Mouse (Mus musculus): ENCODE results near the gene Rpgrip1l. TPM values are rescaled to one million over a fixed set of nuclear protein-coding genes. Genes with fewer than 3 reads are reported as not detected.

Rpgrip1l gene
- polyA plus RNA-seq, 1 experiment = 0.03 TPM

- Histone ChIP-seq H3K4me1 (ENCODE audit: control insufficient read depth) (no peaks in the 10 kb centered on the region), H3K9me3 (ENCODE audit: control insufficient read depth, low read length) (no peaks in the 10 kb centered on the region), H3K36me3 (ENCODE audit: control insufficient read depth) (no peaks in the 10 kb centered on the region), H3K4me3 (replicated peaks) (no peak overlapping the region), H3K27me3 (ENCODE audit: control insufficient read depth) (no peaks in the 10 kb centered on the region)
- TF ChIP-seq TAL1 (IDR thresholded peaks at IDR 0.05; ENCODE audit: low read length) (no peak), GATA1 (IDR thresholded peaks at IDR 0.05; ENCODE audit: low read length) (no peak)
These were observed 49.1 kb downstream of the Rpgrip1l start for GRCm38 (mm10) chr8:91263939-91264338.

- Histone ChIP-seq H3K4me1 (ENCODE audit: control insufficient read depth) (no peaks in the 10 kb centered on the region), H3K36me3 (ENCODE audit: control insufficient read depth) (no peaks in the 10 kb centered on the region)
These were observed 51.5 kb downstream of the Rpgrip1l start for GRCm38 (mm10) chr8:91261598-91261997.

GRCm38 (mm10) chr8:91250966-91251365, 62.1 kb downstream of the Rpgrip1l start:
- TF ChIP-seq TAL1 (IDR thresholded peaks at IDR 0.05; ENCODE audit: low read length) (no peak), GATA1 (IDR thresholded peaks at IDR 0.05; ENCODE audit: low read length) (no peak)
- no peak overlapping the region for H3K4me3 ChIP-seq (replicated peaks)

More at GRCm38 (mm10) chr8:91261598-91261997, 51.5 kb downstream of the Rpgrip1l start:
- no peaks in the 10 kb centered on the region for H3K27me3 ChIP-seq (ENCODE audit: control insufficient read depth)
- no peak overlapping the region for H3K4me3 ChIP-seq (replicated peaks)
- TF ChIP-seq TAL1 (IDR thresholded peaks at IDR 0.05; ENCODE audit: low read length) (no peak), GATA1 (IDR thresholded peaks at IDR 0.05; ENCODE audit: low read length) (no peak)
- no peaks in the 10 kb centered on the region for H3K9me3 ChIP-seq (ENCODE audit: control insufficient read depth, low read length)

GRCm38 (mm10) chr8:91249758-91250466, 63.1 kb downstream of the Rpgrip1l start:
- no peaks in the 10 kb centered on the region for H3K9me3 ChIP-seq (ENCODE audit: control insufficient read depth, low read length)
- no peaks in the 10 kb centered on the region for H3K4me1 ChIP-seq (ENCODE audit: control insufficient read depth)
- TF ChIP-seq TAL1 (IDR thresholded peaks at IDR 0.05; ENCODE audit: low read length) (no peak), GATA1 (IDR thresholded peaks at IDR 0.05; ENCODE audit: low read length) (no peak)
- no peak overlapping the region for H3K4me3 ChIP-seq (replicated peaks)
- no peaks in the 10 kb centered on the region for H3K27me3 ChIP-seq (ENCODE audit: control insufficient read depth)
- H3K36me3 ChIP-seq (ENCODE audit: control insufficient read depth) = no peaks in the 10 kb centered on the region

More at GRCm38 (mm10) chr8:91250966-91251365, 62.1 kb downstream of the Rpgrip1l start:
- Histone ChIP-seq H3K36me3 (ENCODE audit: control insufficient read depth) (no peaks in the 10 kb centered on the region), H3K9me3 (ENCODE audit: control insufficient read depth, low read length) (no peaks in the 10 kb centered on the region), H3K4me1 (ENCODE audit: control insufficient read depth) (no peaks in the 10 kb centered on the region), H3K27me3 (ENCODE audit: control insufficient read depth) (no peaks in the 10 kb centered on the region)

- H3K4me3 ChIP-seq (replicated peaks) = no peak overlapping the region
These were observed 67.1 kb downstream of the Rpgrip1l start for GRCm38 (mm10) chr8:91245821-91246454.

GRCm38 (mm10) chr8:91242721-91243120, 70.3 kb downstream of the Rpgrip1l start:
- Histone ChIP-seq H3K36me3 (ENCODE audit: control insufficient read depth) (no peaks in the 10 kb centered on the region), H3K4me1 (ENCODE audit: control insufficient read depth) (no peaks in the 10 kb centered on the region), H3K27me3 (ENCODE audit: control insufficient read depth) (no peaks in the 10 kb centered on the region), H3K9me3 (ENCODE audit: control insufficient read depth, low read length) (no peaks in the 10 kb centered on the region), H3K4me3 (replicated peaks) (no peak overlapping the region)
- TF ChIP-seq TAL1 (IDR thresholded peaks at IDR 0.05; ENCODE audit: low read length) (no peak), GATA1 (IDR thresholded peaks at IDR 0.05; ENCODE audit: low read length) (no peak)

More at GRCm38 (mm10) chr8:91245821-91246454, 67.1 kb downstream of the Rpgrip1l start:
- TF ChIP-seq TAL1 (IDR thresholded peaks at IDR 0.05; ENCODE audit: low read length) (no peak), GATA1 (IDR thresholded peaks at IDR 0.05; ENCODE audit: low read length) (no peak)
- Histone ChIP-seq H3K27me3 (ENCODE audit: control insufficient read depth) (no peaks in the 10 kb centered on the region), H3K4me1 (ENCODE audit: control insufficient read depth) (no peaks in the 10 kb centered on the region), H3K9me3 (ENCODE audit: control insufficient read depth, low read length) (no peaks in the 10 kb centered on the region), H3K36me3 (ENCODE audit: control insufficient read depth) (no peaks in the 10 kb centered on the region)

GRCm38 (mm10) chr8:91241873-91242519, 71.1 kb downstream of the Rpgrip1l start:
- no peak for TF ChIP-seq GATA1 (IDR thresholded peaks at IDR 0.05; ENCODE audit: low read length)
- no peak for TF ChIP-seq TAL1 (IDR thresholded peaks at IDR 0.05; ENCODE audit: low read length)
- no peaks in the 10 kb centered on the region for H3K27me3 ChIP-seq (ENCODE audit: control insufficient read depth)

GRCm38 (mm10) chr8:91241371-91241770, 71.7 kb downstream of the Rpgrip1l start:
- H3K9me3 ChIP-seq (ENCODE audit: control insufficient read depth, low read length) = no peaks in the 10 kb centered on the region
- no peak for TF ChIP-seq TAL1 (IDR thresholded peaks at IDR 0.05; ENCODE audit: low read length)
- no peak for TF ChIP-seq GATA1 (IDR thresholded peaks at IDR 0.05; ENCODE audit: low read length)
- no peaks in the 10 kb centered on the region for H3K36me3 ChIP-seq (ENCODE audit: control insufficient read depth)
- no peaks in the 10 kb centered on the region for H3K4me1 ChIP-seq (ENCODE audit: control insufficient read depth)
- no peak overlapping the region for H3K4me3 ChIP-seq (replicated peaks)
- no peaks in the 10 kb centered on the region for H3K27me3 ChIP-seq (ENCODE audit: control insufficient read depth)

More at GRCm38 (mm10) chr8:91241873-91242519, 71.1 kb downstream of the Rpgrip1l start:
- Histone ChIP-seq H3K9me3 (ENCODE audit: control insufficient read depth, low read length) (no peaks in the 10 kb centered on the region), H3K4me1 (ENCODE audit: control insufficient read depth) (no peaks in the 10 kb centered on the region), H3K4me3 (replicated peaks) (no peak overlapping the region), H3K36me3 (ENCODE audit: control insufficient read depth) (no peaks in the 10 kb centered on the region)

- TF ChIP-seq GATA1 (IDR thresholded peaks at IDR 0.05; ENCODE audit: low read length) (no peak), TAL1 (IDR thresholded peaks at IDR 0.05; ENCODE audit: low read length) (no peak)
- Histone ChIP-seq H3K27me3 (ENCODE audit: control insufficient read depth) (no peaks in the 10 kb centered on the region), H3K4me3 (replicated peaks) (no peak overlapping the region)
These were observed 75.9 kb downstream of the Rpgrip1l start for GRCm38 (mm10) chr8:91237191-91237590.

More at GRCm38 (mm10) chr8:91237191-91237590, 75.9 kb downstream of the Rpgrip1l start:
- Histone ChIP-seq H3K4me1 (ENCODE audit: control insufficient read depth) (no peaks in the 10 kb centered on the region), H3K36me3 (ENCODE audit: control insufficient read depth) (no peaks in the 10 kb centered on the region), H3K9me3 (ENCODE audit: control insufficient read depth, low read length) (no peaks in the 10 kb centered on the region)
